Mouse (Mus musculus) thymus, adult 2 months (tissue): Measurements from ENCODE around the gene Olfr155.

Source experiments
- CTCF ChIP-seq: fragments of 200-500 bp; IDR thresholded peaks from 2 replicates; pipeline ENCODE4 v1.5.1; 2012; ENCODE audit warnings: mild to moderate bottlenecking, control low read depth, low read length, moderate library complexity, borderline replicate concordance; ENCODE audit not compliant: control insufficient read depth, poor library complexity, insufficient read depth; ENCODE audit errors: extremely low read depth
- POLR2A ChIP-seq: fragments of 200-500 bp; IDR thresholded peaks from 2 replicates; pipeline ENCODE4 v1.6.1; 2012; ENCODE audit warnings: mild to moderate bottlenecking, low read length, control low read depth, moderate library complexity; ENCODE audit not compliant: control insufficient read depth, poor library complexity, insufficient read depth; ENCODE audit errors: extremely low read depth

DNA sequence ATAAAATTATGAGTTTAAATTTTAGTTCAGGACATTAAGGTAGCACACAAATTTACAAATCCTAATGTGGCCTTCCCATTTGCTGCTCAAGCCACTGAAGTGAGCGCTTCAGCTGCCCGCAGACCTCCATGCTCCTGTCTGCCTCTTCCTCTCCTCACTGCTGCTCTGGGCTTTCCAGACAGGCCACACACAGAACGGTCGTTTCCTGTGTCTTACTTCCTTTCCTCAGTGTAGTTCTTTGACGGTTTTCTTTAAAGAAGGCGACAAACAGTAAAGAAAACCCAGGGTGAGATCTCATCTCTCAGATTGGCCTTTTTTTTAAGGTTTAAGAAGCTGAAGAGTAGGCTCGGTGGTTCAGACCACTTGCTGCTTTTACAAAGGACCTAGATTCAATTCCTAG is 52.3 kb downstream of the Olfr155 start:
- no peak for TF ChIP-seq POLR2A
- TF ChIP-seq CTCF, result no peak
